Mouse (Mus musculus) cerebellum, adult 2 months (tissue): ENCODE data around the gene Tada1. TPM values are rescaled to one million over a fixed set of nuclear protein-coding genes. Genes with fewer than 3 reads are reported as not detected.

Source experiments
- DNase-seq, 2 experiments: peaks; one replicate each; pipeline ENCODE4 v3.0.0; 2021
- H3K27ac ChIP-seq: fragments of 200-500 bp; 2 replicates; pipeline ENCODE4 v1.5.1; 2012; ENCODE audit warnings: low read length, control low read depth, inconsistent platforms; ENCODE audit not compliant: insufficient read depth
- H3K27me3 ChIP-seq: fragments of 200-500 bp; 2 replicates; pipeline ENCODE4 v1.6.1; 2012; ENCODE audit warnings: inconsistent platforms, mild to moderate bottlenecking, low read length, moderate library complexity; ENCODE audit not compliant: control insufficient read depth, insufficient read depth
- H3K4me1 ChIP-seq: fragments of 200-500 bp; 2 replicates; pipeline ENCODE4 v1.6.1; 2011; ENCODE audit warnings: low read length; ENCODE audit not compliant: control insufficient read depth, insufficient read depth
- H3K4me3 ChIP-seq: fragments of 200-500 bp; replicated peaks from 2 replicates; pipeline ENCODE3; 2011; ENCODE audit warnings: mild to moderate bottlenecking, low read depth, low read length, control low read depth; ENCODE audit not compliant: insufficient read depth
- CTCF ChIP-seq: fragments of 200-500 bp; IDR thresholded peaks from 2 replicates; pipeline ENCODE4 v1.5.1; 2011; ENCODE audit warnings: low read depth, mild to moderate bottlenecking, control low read depth, low read length, moderate library complexity, borderline replicate concordance; ENCODE audit not compliant: insufficient read depth
- POLR2A ChIP-seq: fragments of 200-500 bp; IDR thresholded peaks from 2 replicates; pipeline ENCODE4 v1.6.1; 2011; ENCODE audit warnings: low read length, control low read depth, borderline replicate concordance; ENCODE audit not compliant: insufficient read depth
- WGBS: fragments of 180-500 bp; shearing (Covaris S2); methylation state at CpG from one replicate; pipeline ENCODE4 v1.1.7; 2018; 5-methylcytosine and 5-hydroxymethylcytosine counted together
- polyA plus RNA-seq: library from polyadenylated mRNA; depleted of rRNA; stranded (reverse); fragments of >200 nt; gene quantifications from 2 replicates; pipeline ENCODE4 v1.2.3, GENCODE M21; 2012

The Tada1 gene
- polyA plus RNA-seq, 1 experiment, result 50.2 TPM

DNA sequence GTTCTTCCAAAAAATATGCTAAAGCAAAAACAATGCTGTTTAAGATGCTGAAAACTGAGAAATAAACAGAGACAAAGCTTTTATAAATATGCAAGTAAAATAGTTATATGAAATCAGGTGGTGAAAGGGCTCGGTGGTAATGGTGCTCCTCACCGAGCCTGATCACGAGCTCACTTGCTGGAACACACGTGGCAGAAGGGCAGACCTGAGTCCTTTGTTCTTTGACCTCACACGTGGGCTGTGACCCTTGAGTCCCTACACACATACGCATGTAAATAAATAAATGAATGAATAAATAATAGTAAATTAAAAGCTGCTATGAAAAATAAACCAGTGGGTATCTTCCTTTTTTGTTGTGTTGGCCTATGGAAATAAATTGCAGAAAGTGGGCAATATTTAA, 1.7 kb upstream of the Tada1 start:
- 89% methylated on average over 6 of the region's 6 CpGs for WGBS
- Histone ChIP-seq H3K27ac (no peak overlapping the region), H3K27me3 (no peaks in the 10 kb centered on the region), H3K4me1 (peaks cover 7% of the 10 kb centered on the region), H3K4me3 (no peak overlapping the region)
- no peak for DNase-seq
- no peak for TF ChIP-seq POLR2A
- TF ChIP-seq CTCF, result no peak

DNA sequence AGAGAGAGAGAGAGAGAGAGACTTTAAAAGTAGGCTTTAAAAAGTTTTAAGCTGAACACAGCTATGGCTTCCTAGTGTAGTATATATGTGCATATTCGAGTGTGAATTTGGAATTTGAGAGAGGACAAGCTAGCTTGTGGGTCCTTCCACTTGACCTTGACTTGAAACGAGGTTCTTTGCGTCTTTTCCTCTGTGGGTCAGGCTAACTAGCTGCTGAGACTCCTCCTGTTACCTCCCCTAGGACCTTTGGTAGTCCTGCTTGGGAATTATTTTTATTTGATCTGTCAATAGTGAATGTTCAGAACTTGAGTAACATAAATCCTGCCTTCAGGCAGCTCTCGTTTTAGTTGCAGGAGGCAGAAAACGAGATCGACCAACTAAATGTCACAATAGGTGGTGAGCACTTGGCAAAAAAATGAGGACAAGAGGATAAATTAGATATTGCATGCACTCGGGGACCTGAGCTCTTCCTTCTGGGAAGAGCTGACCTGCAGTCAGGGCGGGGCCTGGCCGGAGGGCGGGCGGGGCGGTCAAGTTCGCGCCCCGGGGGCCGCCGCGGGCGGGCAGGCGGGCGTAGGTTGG, 375 bp upstream of the Tada1 start:
- DNase-seq, result no peak
- peak overlapping the region; percentile 67 for H3K4me3 ChIP-seq
- peaks cover 7% of the 10 kb centered on the region for H3K4me1 ChIP-seq
- peak overlapping the region; percentile 52; the same call in 1 of the 2 replicates for H3K27ac ChIP-seq
- no peaks in the 10 kb centered on the region for H3K27me3 ChIP-seq
- WGBS, result 3% methylated on average over 21 of the region's 21 CpGs
- TF ChIP-seq CTCF (no peak), POLR2A (peak; percentile 42; the same call in 1 of the 2 replicates)

DNA sequence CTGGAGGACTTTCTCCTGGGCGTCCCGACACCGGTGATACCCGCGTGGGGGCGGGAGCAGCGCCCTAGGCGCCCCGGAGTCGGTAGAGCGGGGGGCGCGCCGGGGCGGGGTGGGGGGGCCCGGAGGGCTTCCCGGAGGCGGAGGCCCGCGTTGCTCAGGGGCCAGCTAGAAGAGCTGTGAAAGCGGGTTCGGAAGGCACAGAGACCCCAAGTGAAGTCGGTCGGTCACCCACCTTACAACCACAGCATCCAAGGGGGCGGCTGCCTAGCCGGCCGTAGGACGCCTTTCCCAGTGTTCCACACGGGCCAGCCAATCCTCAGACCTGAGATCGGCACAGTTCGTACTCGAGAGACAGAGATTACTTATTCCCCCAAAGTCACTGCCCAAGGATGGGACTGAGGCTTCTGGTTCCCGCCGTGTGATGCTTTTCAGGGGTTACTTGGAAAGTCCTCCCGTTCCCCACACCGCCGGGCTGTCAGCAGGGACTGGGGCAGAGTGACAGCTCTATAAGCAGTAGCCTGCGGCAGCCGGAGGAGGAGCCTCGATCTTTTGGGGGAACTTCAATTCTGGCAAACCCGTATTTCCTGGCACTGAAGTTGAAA, 834 bp downstream of the Tada1 start:
- Histone ChIP-seq H3K4me3 (peak overlapping the region; percentile 88), H3K4me1 (peaks cover 7% of the 10 kb centered on the region), H3K27ac (peak overlapping the region; percentile 69), H3K27me3 (no peaks in the 10 kb centered on the region)
- peak; percentile 67 to 76 for DNase-seq
- no peak for TF ChIP-seq CTCF
- TF ChIP-seq POLR2A, result peak; percentile 32; the same call in 1 of the 2 replicates
- 1% methylated on average over 40 of the region's 41 CpGs for WGBS

DNA sequence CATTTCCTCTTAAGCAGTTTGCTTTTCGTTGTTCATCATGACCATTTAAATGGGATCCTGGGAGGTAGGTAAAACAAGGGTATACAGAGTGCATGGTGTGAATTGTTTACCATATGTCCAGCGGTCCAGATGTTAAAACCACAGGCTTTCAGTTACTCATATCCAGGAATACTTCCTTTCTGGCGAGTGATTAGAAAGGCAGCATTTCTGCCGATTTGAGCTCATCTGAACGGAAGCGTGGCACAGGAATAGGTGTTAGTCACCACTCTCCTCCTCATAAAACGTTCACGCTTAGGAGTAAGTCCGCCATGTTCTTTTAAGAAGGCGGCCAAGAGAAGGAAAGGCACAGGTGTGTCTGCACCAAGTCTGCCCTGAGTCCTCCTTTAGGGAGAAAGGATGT, 2.4 kb downstream of the Tada1 start:
- TF ChIP-seq POLR2A (no peak), CTCF (no peak)
- Histone ChIP-seq H3K4me3 (no peak overlapping the region), H3K4me1 (peaks cover 7% of the 10 kb centered on the region), H3K27ac (no peak overlapping the region), H3K27me3 (no peaks in the 10 kb centered on the region)
- DNase-seq, result no peak
- 75% methylated on average over 10 of the region's 10 CpGs for WGBS

DNA sequence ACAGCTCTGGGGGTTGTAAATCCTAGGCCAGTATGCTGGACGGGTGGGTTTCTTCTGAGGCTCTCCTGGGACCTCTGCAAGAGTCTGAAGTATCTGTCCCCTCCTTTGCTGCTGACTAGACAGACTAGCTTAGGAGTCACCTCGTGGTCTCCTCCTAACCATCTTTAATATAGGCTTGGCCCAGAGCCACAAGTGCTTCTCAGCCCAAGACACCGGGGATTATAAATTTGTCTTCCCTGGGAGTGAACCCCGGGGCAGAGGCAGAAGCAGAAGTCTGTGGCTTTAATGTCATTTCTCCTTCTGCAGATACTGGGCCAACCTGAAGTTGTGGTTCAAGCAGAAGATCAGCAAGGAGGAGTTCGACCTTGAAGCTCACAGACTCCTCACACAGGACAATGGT, 2.9 kb downstream of the Tada1 start:
- no peak for DNase-seq
- H3K27ac ChIP-seq, result no peak overlapping the region
- H3K4me3 ChIP-seq, result no peak overlapping the region
- peaks cover 7% of the 10 kb centered on the region for H3K4me1 ChIP-seq
- no peaks in the 10 kb centered on the region for H3K27me3 ChIP-seq
- 40% methylated on average over 5 of the region's 5 CpGs for WGBS
- no peak for TF ChIP-seq POLR2A
- TF ChIP-seq CTCF, result no peak

DNA sequence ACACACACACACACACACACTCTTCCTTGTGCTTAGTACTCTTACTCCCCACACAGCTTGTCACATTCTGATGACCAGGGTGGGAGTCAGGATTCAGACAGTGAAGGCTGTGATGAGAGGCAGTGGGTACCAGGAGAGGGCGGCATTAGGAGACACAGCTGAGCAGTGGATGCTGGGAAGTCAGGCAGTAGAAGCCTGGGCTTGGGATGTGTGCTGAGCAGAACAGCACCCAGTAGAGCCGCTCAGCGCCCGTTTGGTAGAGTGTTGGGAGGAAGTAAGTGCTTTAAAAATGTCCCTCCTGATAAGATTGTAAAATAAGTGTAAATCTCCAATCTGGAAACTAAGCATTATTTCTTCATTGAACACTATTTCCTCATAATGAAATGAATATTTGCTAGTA, 3.7 kb downstream of the Tada1 start:
- no peak for TF ChIP-seq CTCF
- Histone ChIP-seq H3K27me3 (no peaks in the 10 kb centered on the region), H3K4me3 (no peak overlapping the region), H3K4me1 (peaks cover 7% of the 10 kb centered on the region), H3K27ac (no peak overlapping the region)
- DNase-seq, result peak in 1 of 2 experiments; percentile 6
- WGBS, result 81% methylated on average over 4 of the region's 4 CpGs

DNA sequence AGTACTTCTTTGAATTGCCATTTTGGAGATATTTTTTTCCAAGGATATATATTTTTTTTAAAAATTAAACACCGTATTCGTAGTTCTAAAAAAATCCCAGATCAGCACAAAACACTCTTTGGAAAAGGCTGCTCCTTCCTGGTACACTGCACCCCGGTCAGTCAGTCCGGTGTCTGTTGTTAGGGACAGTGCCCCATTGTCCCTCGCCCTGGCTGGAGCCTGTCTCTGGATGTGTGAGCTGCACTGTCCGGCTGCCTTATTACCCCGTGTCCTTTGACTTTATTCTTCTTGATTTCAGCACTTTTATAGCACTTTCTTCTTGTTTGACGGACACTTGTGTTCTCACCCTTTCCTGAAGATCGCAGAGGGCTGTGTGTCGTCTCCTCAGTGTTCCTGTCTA, 5.7 kb downstream of the Tada1 start:
- H3K4me1 ChIP-seq, result peaks cover 7% of the 10 kb centered on the region
- TF ChIP-seq POLR2A (no peak), CTCF (no peak)
- H3K4me3 ChIP-seq, result no peak overlapping the region
- H3K27ac ChIP-seq, result no peak overlapping the region
- peak in 1 of 2 experiments; percentile 8 for DNase-seq
- no peaks in the 10 kb centered on the region for H3K27me3 ChIP-seq
- WGBS, result 92% methylated on average over 10 of the region's 10 CpGs

DNA sequence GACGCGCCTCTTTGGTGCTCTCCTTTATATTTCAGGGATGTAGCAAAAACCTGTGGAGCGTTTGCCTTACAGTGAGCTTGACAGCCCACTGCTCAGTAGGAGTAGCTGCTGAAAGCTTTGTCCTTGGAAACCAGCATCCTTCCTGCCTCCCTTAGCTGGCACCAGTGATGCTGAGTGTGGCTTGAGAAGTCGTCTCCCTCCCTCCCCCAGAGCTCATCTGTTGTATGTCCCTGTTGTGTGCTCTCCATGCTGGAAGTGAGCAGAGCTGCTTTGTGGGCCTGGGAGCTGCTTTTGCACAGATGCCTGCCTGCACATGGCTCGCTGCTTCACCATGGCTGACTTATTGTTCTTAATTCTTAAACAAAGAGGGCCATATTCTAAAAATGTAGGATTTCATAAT, 6.5 kb downstream of the Tada1 start:
- H3K4me3 ChIP-seq, result no peak overlapping the region
- 59% methylated on average over 5 of the region's 5 CpGs for WGBS
- TF ChIP-seq CTCF (no peak), POLR2A (no peak)
- no peaks in the 10 kb centered on the region for H3K27me3 ChIP-seq
- DNase-seq, result peak in 1 of 2 experiments; percentile 6
- H3K4me1 ChIP-seq, result peaks cover 6% of the 10 kb centered on the region
- no peak overlapping the region; the same call in 1 of the 2 replicates for H3K27ac ChIP-seq
